Mouse (Mus musculus): ENCODE measurements around the gene Rtn4. TPM values are rescaled to one million over a fixed set of nuclear protein-coding genes. Genes with fewer than 3 reads are reported as not detected.
A peak's percentile ranks its signal among the peaks of the same experiment; 100 is the strongest.
"Not testable (repeated sequence)": the region's sequence is repeated elsewhere in the genome, so short reads cannot be mapped to it uniquely, and the experiment has no call there.

Rtn4 gene
- polyA plus RNA-seq (2015; fragmentation: Nextera tagmentation; extraction: Ambion mirVana) = 111 and 113 TPM in 2 replicates

- under 1% methylated on average over 43 of the region's 43 CpGs for WGBS
- peaks cover 18% of the 10 kb centered on the region for H3K4me1 ChIP-seq (replicated peaks)
- peak within 1 kb of the TSS; percentile 85 for H3K4me3 ChIP-seq
- peak; percentile 97 for ATAC-seq (ENCODE audit: low FRiP score)
- H3K36me3 ChIP-seq = no peaks in the 10 kb centered on the region
- no peaks in the 10 kb centered on the region for H3K9me3 ChIP-seq
- peak within 1 kb of the TSS; percentile 99 for H3K9ac ChIP-seq
- H3K4me2 ChIP-seq = peak within 1 kb of the TSS; percentile 71
- H3K27me3 ChIP-seq = no peaks in the 10 kb centered on the region
- H3K27ac ChIP-seq = peak within 1 kb of the TSS; percentile 98
Observed at GRCm38 (mm10) chr11:29692683-29693272, at the start of gene Rtn4. Gene Rtn4, plus strand, starts transcription at chr11:29692947.

DNA sequence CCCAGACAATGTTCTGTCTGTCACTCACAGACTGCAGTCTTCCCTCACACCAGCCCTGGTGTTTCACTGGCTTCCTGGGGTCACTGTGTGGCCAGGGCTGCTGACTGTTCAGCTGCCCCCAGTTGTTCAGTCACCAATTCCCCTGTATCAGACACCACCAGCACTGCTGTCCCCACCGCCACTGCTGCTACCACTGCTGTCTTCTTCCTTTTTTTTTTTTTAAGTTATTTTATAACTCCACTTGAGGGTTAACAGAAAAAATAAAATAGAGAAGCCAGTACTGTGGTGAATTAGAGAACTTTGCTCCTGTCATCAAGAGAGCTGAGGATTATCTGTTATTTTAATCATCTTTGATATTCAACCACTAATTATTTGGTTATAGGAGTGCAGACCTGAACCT lies 48.3 kb upstream of the Rtn4 start:
- 89% methylated on average over 1 of the region's 1 CpGs for WGBS
- Histone ChIP-seq H3K4me1 (replicated peaks) (no peaks in the 10 kb centered on the region), H3K36me3 (no peaks in the 10 kb centered on the region), H3K9ac (no peak overlapping the region), H3K4me2 (no peak overlapping the region), H3K4me3 (no peak overlapping the region), H3K27ac (no peak overlapping the region), H3K9me3 (no peaks in the 10 kb centered on the region), H3K27me3 (no peaks in the 10 kb centered on the region)
- ATAC-seq (ENCODE audit: low FRiP score) = no peak

- Histone ChIP-seq H3K9me3 (no peaks in the 10 kb centered on the region), H3K4me1 (replicated peaks) (no peaks in the 10 kb centered on the region), H3K36me3 (no peaks in the 10 kb centered on the region), H3K9ac (no peak overlapping the region), H3K27me3 (no peaks in the 10 kb centered on the region), H3K27ac (no peak overlapping the region), H3K4me3 (no peak overlapping the region), H3K4me2 (no peak overlapping the region)
- 84% methylated on average over 5 of the region's 5 CpGs for WGBS
- ATAC-seq (ENCODE audit: low FRiP score) = no peak
Observed at GRCm38 (mm10) chr11:29645411-29646066, 47.2 kb upstream of the Rtn4 start.

- H3K27ac ChIP-seq = no peak overlapping the region
- H3K27me3 ChIP-seq = no peaks in the 10 kb centered on the region
- WGBS = 69% methylated on average over 6 of the region's 6 CpGs
- no peaks in the 10 kb centered on the region for H3K4me1 ChIP-seq (replicated peaks)
- H3K4me3 ChIP-seq = no peak overlapping the region
- no peak overlapping the region for H3K9ac ChIP-seq
- ATAC-seq (ENCODE audit: low FRiP score) = no peak
- no peaks in the 10 kb centered on the region for H3K36me3 ChIP-seq
- H3K4me2 ChIP-seq = no peak overlapping the region
- no peaks in the 10 kb centered on the region for H3K9me3 ChIP-seq
Observed at GRCm38 (mm10) chr11:29647568-29648319, 45.0 kb upstream of the Rtn4 start.

DNA sequence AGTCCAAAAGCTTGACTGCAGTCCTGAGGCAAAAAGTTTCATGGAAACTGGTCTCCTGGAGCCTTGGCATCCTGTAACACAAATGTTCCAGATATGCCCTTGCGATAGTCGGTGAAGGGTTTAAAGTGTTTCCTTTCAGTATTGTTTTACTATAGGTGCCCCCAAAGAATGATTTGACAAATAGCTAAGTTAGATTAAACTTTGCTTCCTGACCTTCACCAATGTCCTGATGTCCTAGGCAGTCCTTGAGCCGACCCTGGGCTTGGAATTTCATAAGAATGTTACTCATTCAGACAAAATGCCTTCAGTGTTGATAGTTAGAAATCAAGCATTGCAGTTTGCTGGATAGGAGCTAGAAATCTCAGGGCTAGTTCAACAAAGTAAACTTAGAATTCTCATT lies 37.4 kb upstream of the Rtn4 start:
- not testable (repeated sequence) for H3K4me3 ChIP-seq; H3K4me1 ChIP-seq (replicated peaks); H3K27me3 ChIP-seq; H3K36me3 ChIP-seq; H3K27ac ChIP-seq; H3K9me3 ChIP-seq; ATAC-seq (ENCODE audit: low FRiP score); H3K4me2 ChIP-seq; H3K9ac ChIP-seq
- 91% methylated on average over 3 of the region's 3 CpGs for WGBS

GRCm38 (mm10) chr11:29660740-29661139 lies 32.0 kb upstream of the Rtn4 start:
- Histone ChIP-seq H3K4me3 (no peak overlapping the region), H3K27ac (no peak overlapping the region), H3K4me2 (no peak overlapping the region), H3K36me3 (no peaks in the 10 kb centered on the region), H3K9me3 (peaks cover 4% of the 10 kb centered on the region; the same call in 1 of the 2 replicates), H3K27me3 (no peaks in the 10 kb centered on the region), H3K4me1 (replicated peaks) (no peaks in the 10 kb centered on the region), H3K9ac (no peak overlapping the region)
- no peak for ATAC-seq (ENCODE audit: low FRiP score)
- 94% methylated on average over 2 of the region's 2 CpGs for WGBS

DNA sequence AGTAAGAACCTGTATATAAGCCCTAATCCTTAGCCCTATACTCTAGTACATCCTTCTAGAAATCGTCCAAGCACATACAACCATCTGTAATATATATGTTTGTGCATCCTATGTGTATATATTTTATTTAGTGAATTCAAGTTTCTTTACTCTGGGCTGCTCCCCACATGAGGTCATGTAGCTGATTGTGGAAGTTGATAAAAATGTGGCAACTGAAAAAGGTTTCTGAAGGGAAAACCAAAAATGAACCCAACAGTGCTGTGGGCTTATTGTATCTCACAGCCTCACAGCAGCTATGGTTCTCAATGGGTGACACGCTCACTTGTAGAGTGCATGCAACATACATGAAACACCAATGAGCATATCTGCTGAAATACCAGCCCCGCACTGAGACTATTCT lies 25.1 kb upstream of the Rtn4 start:
- ATAC-seq (ENCODE audit: low FRiP score) = no peak
- WGBS = 92% methylated on average over 3 of the region's 3 CpGs

GRCm38 (mm10) chr11:29669706-29670105 lies 23.0 kb upstream of the Rtn4 start:
- Histone ChIP-seq H3K27me3 (no peaks in the 10 kb centered on the region), H3K36me3 (no peaks in the 10 kb centered on the region), H3K4me3 (no peak overlapping the region), H3K4me2 (no peak overlapping the region), H3K9ac (no peak overlapping the region), H3K27ac (no peak overlapping the region), H3K9me3 (no peaks in the 10 kb centered on the region), H3K4me1 (replicated peaks) (no peaks in the 10 kb centered on the region)
- ATAC-seq (ENCODE audit: low FRiP score) = no peak
- 82% methylated on average over 4 of the region's 4 CpGs for WGBS

More for the DNA sequence above, 25.1 kb upstream of the Rtn4 start:
- Histone ChIP-seq H3K4me1 (replicated peaks) (no peaks in the 10 kb centered on the region), H3K4me2 (no peak overlapping the region), H3K9ac (no peak overlapping the region), H3K4me3 (no peak overlapping the region), H3K27ac (no peak overlapping the region), H3K36me3 (no peaks in the 10 kb centered on the region), H3K9me3 (no peaks in the 10 kb centered on the region), H3K27me3 (no peaks in the 10 kb centered on the region)

DNA sequence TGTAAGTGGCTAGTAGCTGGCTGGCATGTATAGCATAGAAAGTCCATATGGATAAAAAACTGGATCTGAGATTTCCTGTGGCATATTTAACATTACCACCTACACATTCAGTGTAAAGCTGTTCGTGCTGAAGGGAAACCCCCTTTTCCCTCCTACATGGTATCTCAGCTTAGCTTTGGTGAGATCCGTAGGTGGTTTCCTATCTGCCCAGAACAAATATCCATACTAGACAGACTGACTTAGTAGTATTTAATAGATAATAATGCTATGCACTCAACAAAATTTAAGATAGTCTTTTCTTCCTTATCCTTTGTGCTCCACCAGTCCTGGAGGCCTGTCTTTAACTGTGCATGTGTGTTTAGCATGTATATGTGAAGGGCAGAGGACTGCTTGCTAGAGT lies 19.4 kb upstream of the Rtn4 start:
- Histone ChIP-seq H3K9ac (no peak overlapping the region), H3K27ac (no peak overlapping the region), H3K9me3 (no peaks in the 10 kb centered on the region), H3K4me1 (replicated peaks) (no peaks in the 10 kb centered on the region), H3K4me2 (no peak overlapping the region), H3K4me3 (no peak overlapping the region), H3K27me3 (no peaks in the 10 kb centered on the region), H3K36me3 (no peaks in the 10 kb centered on the region)
- no peak for ATAC-seq (ENCODE audit: low FRiP score)
- WGBS = 93% methylated on average over 2 of the region's 2 CpGs

DNA sequence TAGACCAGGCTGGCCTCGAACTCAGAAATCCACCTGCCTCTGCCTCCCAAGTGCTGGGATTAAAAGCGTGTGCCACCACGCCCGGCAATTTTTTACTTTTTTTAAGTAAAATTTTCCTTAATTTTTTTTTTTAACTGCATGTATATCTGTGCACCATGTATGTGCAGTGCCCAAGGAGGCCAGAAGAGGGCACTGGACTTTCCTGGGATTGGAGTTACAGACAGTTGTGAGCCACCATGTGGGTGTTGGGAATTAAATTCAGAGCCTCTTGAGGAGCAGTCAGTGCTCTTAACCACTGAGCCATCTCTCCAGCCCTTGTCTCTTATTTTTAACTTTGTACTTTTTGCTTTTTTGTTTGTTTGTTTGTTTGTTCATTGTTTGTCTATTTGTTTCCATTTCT lies 16.0 kb upstream of the Rtn4 start:
- H3K36me3 ChIP-seq = no peaks in the 10 kb centered on the region
- no peak overlapping the region for H3K4me2 ChIP-seq
- no peaks in the 10 kb centered on the region for H3K4me1 ChIP-seq (replicated peaks)
- no peak overlapping the region for H3K27ac ChIP-seq
- H3K9ac ChIP-seq = no peak overlapping the region
- H3K9me3 ChIP-seq = no peaks in the 10 kb centered on the region
- no peak for ATAC-seq (ENCODE audit: low FRiP score)
- H3K4me3 ChIP-seq = no peak overlapping the region
- H3K27me3 ChIP-seq = no peaks in the 10 kb centered on the region
- 95% methylated on average over 4 of the region's 4 CpGs for WGBS

DNA sequence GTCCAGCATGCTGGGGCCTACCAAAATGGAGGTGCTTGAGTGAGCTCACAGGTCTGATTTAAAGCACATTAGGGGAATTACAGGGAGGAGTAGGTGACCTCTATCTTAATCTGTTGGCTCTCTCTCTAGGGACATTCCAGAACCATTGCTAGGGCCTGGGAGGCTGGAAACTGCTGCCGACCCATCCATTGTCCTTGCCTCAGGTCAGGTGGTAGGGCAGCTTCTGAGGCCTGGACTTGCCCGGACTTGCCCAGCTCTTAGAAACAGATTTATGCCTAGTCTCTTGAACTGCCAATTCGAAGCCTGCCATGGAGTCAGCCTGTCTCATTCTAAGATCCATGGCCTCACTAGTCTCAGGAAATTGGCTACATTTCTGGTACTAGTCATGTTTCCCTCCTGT lies 12.8 kb upstream of the Rtn4 start:
- WGBS = 79% methylated on average over 3 of the region's 3 CpGs
- no peaks in the 10 kb centered on the region for H3K27me3 ChIP-seq
- no peak overlapping the region for H3K9ac ChIP-seq
- H3K36me3 ChIP-seq = no peaks in the 10 kb centered on the region
- H3K4me1 ChIP-seq (replicated peaks) = no peaks in the 10 kb centered on the region
- no peak overlapping the region for H3K4me3 ChIP-seq
- no peak overlapping the region for H3K27ac ChIP-seq
- no peak for ATAC-seq (ENCODE audit: low FRiP score)
- no peak overlapping the region for H3K4me2 ChIP-seq
- H3K9me3 ChIP-seq = no peaks in the 10 kb centered on the region

GRCm38 (mm10) chr11:29680771-29681170 lies 12.0 kb upstream of the Rtn4 start:
- Histone ChIP-seq H3K9me3 (no peaks in the 10 kb centered on the region), H3K27ac (no peak overlapping the region), H3K4me1 (replicated peaks) (no peaks in the 10 kb centered on the region), H3K4me3 (no peak overlapping the region), H3K4me2 (no peak overlapping the region), H3K9ac (no peak overlapping the region), H3K27me3 (no peaks in the 10 kb centered on the region), H3K36me3 (no peaks in the 10 kb centered on the region)
- ATAC-seq (ENCODE audit: low FRiP score) = no peak
- WGBS = 80% methylated on average over 3 of the region's 3 CpGs
